Mouse (Mus musculus) left cerebral cortex, postnatal 25 days (tissue): ENCODE data around the gene Pakap. TPM values are rescaled to one million over a fixed set of nuclear protein-coding genes. Genes with fewer than 3 reads are reported as not detected.
"Not testable (repeated sequence)": the region's sequence is repeated elsewhere in the genome, so short reads cannot be mapped to it uniquely, and the experiment has no call there.

ENCODE experiments used
- DNase-seq, 2 experiments: peaks; one replicate each; pipeline ENCODE4 v3.0.0; 2022; ENCODE audit warnings: low spot score in 2 of 2, mixed read lengths in 1 of 2
- intact Hi-C: fragments of 180-260 bp; cut with DNase I; formaldehyde crosslinking; loops from one replicate; pipeline ENCODE4 v1.15.1; 2025
- total RNA-seq, 2 experiments: library from RNA; stranded (reverse); gene quantifications; 2 replicates each; pipeline ENCODE4 v1.2.3; 2021

The Pakap gene
- total RNA-seq, 2 experiments from 2014 or later = 15.8 to 18.0 TPM

GRCm38 (mm10) chr4:57883520-57884421 is 315.8 kb downstream of the Pakap start:
- intact Hi-C loops = no loop called here
- no peak for DNase-seq

- no peak for DNase-seq
These were observed 316.5 kb downstream of the Pakap start for GRCm38 (mm10) chr4:57884511-57884910.

GRCm38 (mm10) chr4:57885186-57885585 is 317.2 kb downstream of the Pakap start:
- DNase-seq = no peak

More at GRCm38 (mm10) chr4:57884511-57884910, 316.5 kb downstream of the Pakap start:
- intact Hi-C loops = no loop called here

GRCm38 (mm10) chr4:57886066-57886887 is 318.3 kb downstream of the Pakap start:
- intact Hi-C loops = no loop called here
- no peak for DNase-seq

More at GRCm38 (mm10) chr4:57885186-57885585, 317.2 kb downstream of the Pakap start:
- intact Hi-C loops = no loop called here

GRCm38 (mm10) chr4:57886888-57887230 is 318.9 kb downstream of the Pakap start:
- intact Hi-C loops = no loop called here
- DNase-seq = no peak

- DNase-seq = no peak
- intact Hi-C loops = no loop called here
These were observed 320.3 kb downstream of the Pakap start for GRCm38 (mm10) chr4:57888246-57888645.

GRCm38 (mm10) chr4:57888978-57889377 is 321.0 kb downstream of the Pakap start:
- DNase-seq, intact Hi-C loops: not testable (repeated sequence)

- intact Hi-C loops = no loop called here
- DNase-seq = no peak
These were observed 321.8 kb downstream of the Pakap start for GRCm38 (mm10) chr4:57889773-57890172.

GRCm38 (mm10) chr4:57892001-57892586 is 324.1 kb downstream of the Pakap start:
- DNase-seq = no peak
- intact Hi-C loops = no loop called here

GRCm38 (mm10) chr4:57895140-57895539 is 327.2 kb downstream of the Pakap start:
- no peak for DNase-seq
- intact Hi-C loops = no loop called here

GRCm38 (mm10) chr4:57895902-57896301 is 327.9 kb downstream of the Pakap start:
- intact Hi-C loops = no loop called here
- no peak for DNase-seq

GRCm38 (mm10) chr4:57896631-57897030 is 328.7 kb downstream of the Pakap start:
- intact Hi-C loops = no loop called here
- DNase-seq = no peak

- DNase-seq = peak in 1 of 2 experiments; percentile 24
- intact Hi-C loops = loop anchor here (1.0 to 10.0 kb wide), 3 partner anchors 178 to 526 kb away; no protein-coding TSS in a partner anchor
These were observed 333.2 kb downstream of the Pakap start for GRCm38 (mm10) chr4:57901210-57901609.

GRCm38 (mm10) chr4:57902619-57903018 is 334.6 kb downstream of the Pakap start:
- intact Hi-C loops = loop anchor here (10.0 kb wide), 2 partner anchors 352 to 528 kb away; no protein-coding TSS in a partner anchor
- no peak for DNase-seq

GRCm38 (mm10) chr4:57904211-57904610 is 336.2 kb downstream of the Pakap start:
- intact Hi-C loops = loop anchor here (1.0 to 10.0 kb wide), 3 partner anchors 231 to 529 kb away; no protein-coding TSS in a partner anchor
- DNase-seq = peak; percentile 62 to 70

GRCm38 (mm10) chr4:57904638-57905037 is 336.7 kb downstream of the Pakap start:
- intact Hi-C loops = loop anchor here (1.0 to 10.0 kb wide), 3 partner anchors 231 to 530 kb away; no protein-coding TSS in a partner anchor
- peak in 1 of 2 experiments; percentile 16 for DNase-seq

GRCm38 (mm10) chr4:57906708-57907107 is 338.7 kb downstream of the Pakap start:
- no peak for DNase-seq
- intact Hi-C loops = loop anchor here (10.0 kb wide), 2 partner anchors 348 to 532 kb away; no protein-coding TSS in a partner anchor

- intact Hi-C loops = loop anchor here (10.0 kb wide), 2 partner anchors 346 to 534 kb away; no protein-coding TSS in a partner anchor
These were observed 340.9 kb downstream of the Pakap start for GRCm38 (mm10) chr4:57908860-57909259.

GRCm38 (mm10) chr4:57913021-57913420 is 345.0 kb downstream of the Pakap start:
- DNase-seq = no peak
- intact Hi-C loops = no loop called here

More at GRCm38 (mm10) chr4:57908860-57909259, 340.9 kb downstream of the Pakap start:
- no peak for DNase-seq
